Comparison of ENCODE assay signal across 28 mouse cellular contexts in genomic region chr2:72045024-72045423, GRCm38 (mm10).
A peak's percentile ranks its signal among the peaks of the same experiment; 100 is the strongest.
DNase-seq lines count a peak whose midpoint lies in the region; ATAC-seq and TF ChIP-seq lines count a peak whose summit lies in the region.
"Had no signal": no experiment of that assay in that cellular context is flagged by ENCODE, and none has a peak within 500 bp of the region (broad histone marks: within the 10 kb centered on the region; RNA-seq: fewer than 3 reads in every experiment).

No protein-coding gene starts in this region.

- 54% methylated on average over 8 of the region's 8 CpGs for WGBS in limb, embryonic 14.5 days
- WGBS in limb, embryonic 10.5 days = 89% methylated on average over 8 of the region's 8 CpGs

- H3K36me3 ChIP-seq in limb, embryonic 14.5 days (ENCODE audit: control insufficient read depth, insufficient read depth, low read length) = no peaks in the 10 kb centered on the region
- no peaks in the 10 kb centered on the region for H3K36me3 ChIP-seq in limb, embryonic 10.5 days
- H3K36me3 ChIP-seq: embryonic facial prominence, embryonic 13.5 days; embryonic facial prominence, embryonic 15.5 days; forebrain, embryonic 10.5 days; forebrain, embryonic 12.5 days; G1E had no signal

- peak; percentile 68 for DNase-seq in heart, adult 11 months
- no peak for DNase-seq in heart, postnatal 4 days
- peak; percentile 38 for DNase-seq in limb, embryonic 14.5 days (ENCODE audit: low spot score)
- DNase-seq in limb, embryonic 10.5 days (ENCODE audit: low spot score) = no peak
- peak; percentile 47 for DNase-seq in brain, embryonic 14.5 days (ENCODE audit: low read depth)
- DNase-seq: adrenal gland, adult 8-10 months; adrenal gland, postnatal 14 days; adrenal gland, postnatal 36 days; B cell, adult 2 months; cerebellum, adult 11 months; cerebellum, adult 18-20 months; cerebellum, adult 8-10 months; cerebellum, adult 9-11 months; cerebellum, postnatal 14 days; cerebellum, postnatal 36 days; embryo, embryonic 11 days had no signal

- peaks cover 14% of the 10 kb centered on the region for H3K4me1 ChIP-seq in limb, embryonic 14.5 days (ENCODE audit: control insufficient read depth, insufficient read depth, low read length)
- peaks cover 5% of the 10 kb centered on the region; the same call in 1 of the 2 replicates for H3K4me1 ChIP-seq in limb, embryonic 10.5 days
- H3K4me1 ChIP-seq: forebrain, embryonic 12.5 days had no signal

- no peak overlapping the region for H3K4me2 ChIP-seq in limb, embryonic 14.5 days (replicated peaks; ENCODE audit: low read depth, low read length, severe bottlenecking)
- H3K4me2 ChIP-seq: embryonic facial prominence, embryonic 13.5 days; embryonic facial prominence, embryonic 15.5 days; forebrain, embryonic 12.5 days had no signal

- H3K4me3 ChIP-seq in limb, embryonic 14.5 days (replicated peaks; ENCODE audit: low read length) = no peak overlapping the region
- H3K4me3 ChIP-seq in limb, embryonic 10.5 days = no peak overlapping the region
- H3K4me3 ChIP-seq: embryonic facial prominence, embryonic 13.5 days; embryonic facial prominence, embryonic 15.5 days; erythroblast, embryonic 14.5 days; forebrain, embryonic 10.5 days; forebrain, embryonic 12.5 days had no signal

- no peak for TF ChIP-seq CTCF in brain, embryonic 14.5 days (IDR thresholded peaks at IDR 0.05; ENCODE audit: borderline replicate concordance, extremely low read depth, insufficient read depth, insufficient read length)

- no peaks in the 10 kb centered on the region for H3K27me3 ChIP-seq in limb, embryonic 14.5 days (ENCODE audit: control insufficient read depth, insufficient read depth, low read length)
- H3K27me3 ChIP-seq in limb, embryonic 10.5 days (ENCODE audit: low read depth, poor library complexity, severe bottlenecking) = 0 out of 2 replicates have a peak, but pooled peaks cover 3% of the 10 kb centered on the region
- H3K27me3 ChIP-seq: CH12.LX; embryonic facial prominence, embryonic 13.5 days; embryonic facial prominence, embryonic 15.5 days; Patski had no signal

- H3K27ac ChIP-seq in limb, embryonic 14.5 days (replicated peaks; ENCODE audit: low read depth, low read length) = no peak overlapping the region
- no peak overlapping the region for H3K27ac ChIP-seq in limb, embryonic 10.5 days
- H3K27ac ChIP-seq: embryonic facial prominence, embryonic 13.5 days; embryonic facial prominence, embryonic 15.5 days; forebrain, embryonic 10.5 days; forebrain, embryonic 12.5 days had no signal

- H3K9me3 ChIP-seq in limb, embryonic 14.5 days (ENCODE audit: control insufficient read depth, low read length) = no peaks in the 10 kb centered on the region
- no peaks in the 10 kb centered on the region for H3K9me3 ChIP-seq in limb, embryonic 10.5 days (replicated peaks)
- H3K9me3 ChIP-seq: embryonic facial prominence, embryonic 13.5 days; embryonic facial prominence, embryonic 15.5 days; forebrain, embryonic 10.5 days; forebrain, embryonic 12.5 days; G1E had no signal

- ATAC-seq in limb, embryonic 14.5 days (ENCODE audit: low FRiP score, low read depth) = no peak
- ATAC-seq: activated CD4-positive, CD25-positive, alpha-beta regulatory T cell, adult 4 months; CD4-positive, CD25-positive, alpha-beta regulatory T cell, adult 4 months; forebrain, embryonic 14.5 days; forebrain, embryonic 16.5 days; Patski had no signal

- no peak overlapping the region for H3K9ac ChIP-seq in limb, embryonic 14.5 days (ENCODE audit: low read depth, low read length, severe bottlenecking)
- H3K9ac ChIP-seq: embryonic facial prominence, embryonic 13.5 days; embryonic facial prominence, embryonic 15.5 days; forebrain, embryonic 12.5 days had no signal

- no peak for TF ChIP-seq POLR2A in limb, embryonic 14.5 days (IDR thresholded peaks at IDR 0.05; ENCODE audit: borderline replicate concordance, extremely low read depth, insufficient read depth, insufficient read length)
- TF ChIP-seq POLR2A in brain, embryonic 14.5 days (IDR thresholded peaks at IDR 0.05; ENCODE audit: borderline replicate concordance, extremely low read depth, insufficient read depth, insufficient read length, poor library complexity, severe bottlenecking) = no peak

Comparison
In these comparisons a context has a peak if more than half of its experiments do, and no peak if none do; other contexts are left out.
1. DNase-seq: peak in heart, adult 11 months (single experiment), limb, embryonic 14.5 days (single experiment) and brain, embryonic 14.5 days (single experiment); none in heart, postnatal 4 days (single experiment) and limb, embryonic 10.5 days (single experiment).